Mouse (Mus musculus) forebrain, embryonic 16.5 days (tissue): ENCODE data around the gene Rnf224. TPM values are rescaled to one million over a fixed set of nuclear protein-coding genes. Genes with fewer than 3 reads are reported as not detected.
"Not testable (repeated sequence)": the region's sequence is repeated elsewhere in the genome, so short reads cannot be mapped to it uniquely, and the experiment has no call there.

Experiments
- ATAC-seq: fragments of 200-750 bp; cut with Nextera tagmentation; 2 replicates; pipeline ENCODE4 v1.8.0; 2017; ENCODE audit warnings: mild to moderate bottlenecking, moderate library complexity
- H3K27ac ChIP-seq: fragments of 300-500 bp; sonication (generic); 2 replicates; pipeline ENCODE4 v1.5.1; 2014; ENCODE audit warnings: low read length, control low read depth
- H3K27me3 ChIP-seq: fragments of 300-500 bp; sonication (generic); replicated peaks from 2 replicates; pipeline ENCODE4 v1.6.1; 2014; ENCODE audit warnings: low read length; ENCODE audit not compliant: control insufficient read depth, insufficient read depth
- H3K36me3 ChIP-seq: fragments of 300-500 bp; sonication (generic); 2 replicates; pipeline ENCODE4 v1.6.1; 2014; ENCODE audit not compliant: control insufficient read depth, insufficient read depth
- H3K4me1 ChIP-seq: fragments of 300-500 bp; sonication (generic); replicated peaks from 2 replicates; pipeline ENCODE4 v1.6.1; 2014; ENCODE audit warnings: low read length; ENCODE audit not compliant: control insufficient read depth, insufficient read depth
- H3K4me2 ChIP-seq: fragments of 300-500 bp; sonication (generic); 2 replicates; pipeline ENCODE4 v1.6.1; 2014; ENCODE audit warnings: mild to moderate bottlenecking, low read length, control low read depth
- H3K4me3 ChIP-seq: fragments of 300-500 bp; sonication (generic); replicated peaks from 2 replicates; pipeline ENCODE4 v1.5.1; 2014; ENCODE audit warnings: mild to moderate bottlenecking, low read length, control low read depth
- H3K9ac ChIP-seq: fragments of 300-500 bp; sonication (generic); replicated peaks from 2 replicates; pipeline ENCODE4 v1.6.1; 2014; ENCODE audit warnings: low read depth, low read length, control low read depth
- H3K9me3 ChIP-seq: fragments of 300-500 bp; sonication (generic); 2 replicates; pipeline ENCODE4 v1.6.1; 2016; ENCODE audit warnings: low read length; ENCODE audit not compliant: control insufficient read depth
- WGBS: fragments of 180-500 bp; shearing (Covaris S2); extraction: QIAGEN DNeasy Blood & Tissue Kit; methylation state at CpG from one replicate; pipeline ENCODE4 v1.1.7; 2014; 5-methylcytosine and 5-hydroxymethylcytosine counted together
- polyA plus RNA-seq: library from polyadenylated mRNA; unstranded; fragments of >200 nt; fragmentation: Nextera tagmentation; extraction: Ambion mirVana; gene quantifications from 2 replicates; pipeline ENCODE4 v1.2.1, GENCODE M21; 2015

The Rnf224 gene
- polyA plus RNA-seq, 1 experiment from 2014 or later: not detected

DNA sequence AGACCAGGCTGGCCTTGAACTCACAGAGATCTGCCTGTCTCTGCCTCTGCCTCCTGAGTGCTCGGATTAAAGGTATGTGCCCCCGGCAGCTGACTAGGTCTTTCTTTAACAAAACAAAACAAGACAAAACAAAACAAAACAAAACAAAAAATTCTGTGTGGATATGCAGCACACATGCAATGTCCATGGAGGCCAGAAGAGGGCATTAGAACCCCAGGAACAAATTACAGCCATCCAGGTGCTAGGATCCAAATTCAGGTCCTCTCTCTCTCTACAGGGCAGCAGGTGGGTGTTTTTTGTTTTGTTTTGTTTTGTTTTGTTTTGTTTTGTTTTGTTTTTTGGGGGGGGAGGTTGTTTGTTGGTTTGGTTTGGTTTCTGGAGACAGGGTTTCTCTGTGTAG, 22.3 kb upstream of the Rnf224 start:
- ATAC-seq: no peak

DNA sequence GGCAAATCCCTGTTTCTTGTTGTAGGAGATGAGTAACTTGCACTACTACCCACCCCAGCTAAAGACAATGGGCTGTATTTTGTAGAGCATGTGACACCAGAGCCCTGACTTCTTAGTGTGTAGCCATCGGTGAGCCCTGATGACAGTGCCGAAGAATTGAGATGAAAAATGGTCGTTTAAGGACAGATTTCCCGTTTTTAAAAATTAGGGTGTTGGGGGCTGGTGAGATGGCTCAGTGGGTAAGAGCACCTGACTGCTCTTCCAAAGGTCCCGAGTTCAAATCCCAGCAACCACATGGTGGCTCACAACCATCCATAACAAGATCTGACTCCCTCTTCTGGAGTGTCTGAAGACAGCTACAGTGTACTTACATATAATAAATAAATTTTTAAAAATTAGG, 20.7 kb upstream of the Rnf224 start:
- peaks cover 24% of the 10 kb centered on the region for H3K4me1 ChIP-seq
- H3K9me3 ChIP-seq, H3K36me3 ChIP-seq, H3K27me3 ChIP-seq, H3K4me3 ChIP-seq, H3K4me2 ChIP-seq, H3K9ac ChIP-seq, H3K27ac ChIP-seq, ATAC-seq: not testable (repeated sequence)
- WGBS: 87% methylated on average over 5 of the region's 5 CpGs

More for the DNA sequence above, 22.3 kb upstream of the Rnf224 start:
- no peaks in the 10 kb centered on the region; the same call in 1 of the 2 replicates for H3K27me3 ChIP-seq
- H3K9me3 ChIP-seq: no peaks in the 10 kb centered on the region
- H3K27ac ChIP-seq: no peak overlapping the region
- H3K4me1 ChIP-seq: peaks cover 34% of the 10 kb centered on the region
- WGBS: 50% methylated on average over 2 of the region's 2 CpGs
- no peak overlapping the region for H3K4me3 ChIP-seq
- no peaks in the 10 kb centered on the region for H3K36me3 ChIP-seq
- no peak overlapping the region for H3K4me2 ChIP-seq
- no peak overlapping the region for H3K9ac ChIP-seq

DNA sequence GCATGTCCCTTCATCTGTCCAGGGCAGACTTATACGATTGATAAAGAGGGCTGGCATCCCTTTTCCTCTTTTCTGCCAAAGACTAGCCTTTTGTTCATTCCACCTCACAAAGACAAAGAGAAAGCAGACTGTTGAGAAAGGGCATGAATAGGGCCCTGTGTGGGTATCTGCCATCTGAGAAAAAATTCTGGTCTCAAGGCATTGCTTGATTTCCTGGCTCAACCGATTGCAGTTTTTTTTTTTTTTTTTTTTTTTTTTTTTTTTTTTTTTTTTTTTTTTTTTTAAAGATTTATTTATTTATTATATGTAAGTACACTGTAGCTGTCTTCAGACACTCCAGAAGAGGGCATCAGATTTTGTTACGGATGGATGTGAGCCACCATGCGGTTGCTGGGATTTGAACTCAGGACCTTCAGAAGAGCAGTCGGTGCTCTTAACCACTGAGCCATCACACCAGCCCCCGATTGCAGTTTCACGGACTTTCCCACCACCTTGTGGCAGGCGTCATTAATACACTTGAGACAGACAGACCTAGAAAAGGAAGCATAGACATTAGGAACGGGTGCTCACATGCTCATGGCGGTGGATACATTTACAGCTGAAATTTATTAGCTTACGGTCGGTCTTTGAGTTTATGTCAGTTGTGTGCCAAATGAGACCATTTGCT, 20.0 kb upstream of the Rnf224 start:
- not testable (repeated sequence) for H3K36me3 ChIP-seq, H3K27me3 ChIP-seq, H3K27ac ChIP-seq, ATAC-seq, H3K9me3 ChIP-seq
- peak overlapping the region; percentile 97 for H3K4me3 ChIP-seq
- H3K9ac ChIP-seq: peak overlapping the region; percentile 91
- peak overlapping the region; percentile 95 for H3K4me2 ChIP-seq
- 60% methylated on average over 11 of the region's 12 CpGs for WGBS
- peaks cover 21% of the 10 kb centered on the region for H3K4me1 ChIP-seq

DNA sequence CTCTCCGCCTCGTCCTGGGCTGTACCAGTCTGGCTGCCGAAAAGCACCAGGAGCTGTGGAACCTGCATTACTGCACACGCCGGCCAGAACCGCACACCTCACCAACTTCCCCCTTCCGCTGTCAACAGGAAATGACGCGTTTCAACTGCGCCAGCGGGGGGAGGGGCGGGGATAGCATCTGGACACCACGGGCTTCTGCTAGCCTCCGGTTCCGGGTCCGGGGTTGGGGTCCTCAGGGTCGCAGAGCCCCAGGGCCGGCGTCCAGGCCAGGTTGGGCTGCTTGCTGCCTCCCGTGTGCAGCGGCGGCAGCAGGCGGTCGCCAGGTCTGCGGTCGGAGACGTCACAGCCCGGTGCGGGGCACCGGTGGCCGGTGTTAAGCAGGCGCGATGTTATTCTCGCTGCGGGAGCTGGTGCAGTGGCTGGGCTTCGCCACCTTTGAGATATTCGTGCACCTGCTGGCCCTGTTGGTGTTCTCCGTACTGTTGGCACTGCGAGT, 18.7 kb upstream of the Rnf224 start, which contains the start of gene Tmem203:
Tmem203 (plus strand) TSS at position 156 of the 496 bp plus-strand sequence.
- Histone ChIP-seq H3K9ac (peak within 1 kb of the TSS; percentile 91), H3K36me3 (0 out of 2 replicates have a peak, but pooled peaks cover 3% of the 10 kb centered on the region), H3K4me3 (peak within 1 kb of the TSS; percentile 97), H3K4me1 (peaks cover 21% of the 10 kb centered on the region), H3K9me3 (no peaks in the 10 kb centered on the region), H3K27me3 (no peaks in the 10 kb centered on the region), H3K27ac (peak within 1 kb of the TSS; percentile 81), H3K4me2 (peak within 1 kb of the TSS; percentile 95)
- under 1% methylated on average over 39 of the region's 39 CpGs for WGBS
- peak; percentile 92 for ATAC-seq

DNA sequence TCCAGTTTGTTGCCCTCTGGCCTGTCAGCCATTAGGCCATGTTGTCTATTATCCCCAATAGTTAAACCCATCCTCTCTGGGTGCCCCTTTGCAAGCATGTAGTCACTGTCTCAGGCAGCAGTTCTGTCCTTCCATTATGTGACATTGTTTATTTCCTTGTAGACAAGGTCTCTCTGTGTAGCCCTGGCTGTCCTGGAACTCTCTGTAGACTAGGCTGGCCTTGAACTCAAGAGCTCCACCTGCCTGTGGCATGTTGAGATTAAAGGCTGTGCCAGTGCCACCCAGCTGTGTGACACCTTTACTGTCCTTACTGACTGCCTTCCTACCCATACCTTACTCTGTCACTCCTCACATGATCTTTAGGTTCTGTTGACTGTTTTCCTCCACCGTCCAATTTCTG, 15.7 kb upstream of the Rnf224 start:
- Histone ChIP-seq H3K36me3 (0 out of 2 replicates have a peak, but pooled peaks cover 3% of the 10 kb centered on the region), H3K27ac (no peak overlapping the region), H3K27me3 (no peaks in the 10 kb centered on the region), H3K9ac (no peak overlapping the region), H3K9me3 (no peaks in the 10 kb centered on the region), H3K4me3 (no peak overlapping the region), H3K4me2 (no peak overlapping the region), H3K4me1 (peaks cover 21% of the 10 kb centered on the region)
- 85% methylated on average over 1 of the region's 1 CpGs for WGBS
- no peak for ATAC-seq

DNA sequence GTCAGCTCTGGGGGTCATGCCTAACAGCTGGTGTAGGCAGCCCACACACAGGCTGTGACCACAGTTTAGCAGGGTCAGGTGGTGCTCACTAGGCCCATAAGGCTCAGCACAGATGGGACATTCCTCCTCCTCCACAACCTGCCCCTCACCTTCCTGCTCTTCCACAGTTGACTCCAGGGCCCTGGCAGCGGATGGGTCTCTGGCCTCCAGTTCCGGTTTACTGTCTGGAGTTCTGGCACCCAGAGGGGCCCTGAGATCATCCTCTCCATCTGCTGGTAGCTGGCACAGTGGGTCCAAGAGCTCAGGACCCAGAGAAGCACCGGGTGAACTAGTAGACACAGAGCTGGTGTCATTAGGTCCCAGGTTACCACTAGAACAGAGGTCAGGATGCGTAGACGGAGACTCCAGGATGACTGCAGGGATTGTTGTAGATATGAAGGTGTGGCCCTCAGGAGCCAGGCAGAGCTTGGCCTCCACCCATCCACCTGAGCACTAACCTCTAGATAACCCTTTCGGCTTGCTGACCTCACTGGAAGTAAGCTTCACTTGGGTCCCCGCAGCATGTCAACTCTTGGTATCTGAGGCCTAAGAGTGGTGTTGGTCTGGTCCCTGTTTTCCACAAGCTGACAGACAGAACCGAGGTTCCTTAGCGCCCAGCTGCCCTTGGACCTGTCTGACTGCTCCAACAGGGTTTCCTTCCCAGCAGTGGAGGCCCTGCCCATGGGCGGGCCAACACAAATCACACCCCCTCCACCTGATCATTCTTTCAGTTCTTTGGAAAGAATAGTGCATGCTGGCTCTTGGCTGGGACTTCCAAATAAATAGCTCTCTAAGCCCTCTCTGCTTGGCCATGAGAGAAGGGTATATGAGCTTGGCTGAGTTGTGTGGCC, 9.8 kb upstream of the Rnf224 start, which contains the start of gene AL732309.1:
AL732309.1 (minus strand) TSS at position 681 of the 890 bp plus-strand sequence.
- Histone ChIP-seq H3K9me3 (no peaks in the 10 kb centered on the region), H3K36me3 (0 out of 2 replicates have a peak, but pooled peaks cover under 1% of the 10 kb centered on the region), H3K4me3 (no peak within 1 kb of the TSS), H3K4me1 (peaks cover 17% of the 10 kb centered on the region), H3K9ac (no peak within 1 kb of the TSS), H3K27ac (no peak within 1 kb of the TSS), H3K27me3 (no peaks in the 10 kb centered on the region), H3K4me2 (no peak within 1 kb of the TSS)
- ATAC-seq: no peak
- WGBS: 94% methylated on average over 10 of the region's 10 CpGs

DNA sequence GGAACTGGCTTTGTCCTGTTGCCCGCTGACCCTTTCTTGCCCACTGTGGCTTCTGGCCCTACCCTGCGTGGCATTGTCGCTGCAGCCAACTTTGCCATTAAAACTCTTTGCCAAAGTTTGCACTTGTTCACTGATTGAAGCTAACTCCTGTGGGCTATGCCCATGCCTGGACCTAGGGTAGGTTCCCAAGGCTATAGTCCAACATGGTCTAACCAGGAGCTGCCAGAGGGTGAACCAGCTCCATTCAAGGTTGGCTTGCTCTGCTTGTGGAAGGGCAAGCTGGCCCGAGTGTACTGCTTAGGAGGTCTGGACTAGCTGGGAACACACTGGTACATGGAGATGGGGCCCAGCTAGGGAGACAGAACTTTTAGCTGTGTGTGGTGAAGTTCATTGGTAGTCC, 7.6 kb upstream of the Rnf224 start:
- no peak overlapping the region for H3K9ac ChIP-seq
- H3K27me3 ChIP-seq: no peaks in the 10 kb centered on the region
- WGBS: 89% methylated on average over 4 of the region's 4 CpGs
- H3K4me3 ChIP-seq: no peak overlapping the region
- no peaks in the 10 kb centered on the region for H3K9me3 ChIP-seq
- H3K4me1 ChIP-seq: peaks cover 30% of the 10 kb centered on the region
- no peak for ATAC-seq
- H3K27ac ChIP-seq: no peak overlapping the region
- H3K36me3 ChIP-seq: no peaks in the 10 kb centered on the region
- no peak overlapping the region for H3K4me2 ChIP-seq

DNA sequence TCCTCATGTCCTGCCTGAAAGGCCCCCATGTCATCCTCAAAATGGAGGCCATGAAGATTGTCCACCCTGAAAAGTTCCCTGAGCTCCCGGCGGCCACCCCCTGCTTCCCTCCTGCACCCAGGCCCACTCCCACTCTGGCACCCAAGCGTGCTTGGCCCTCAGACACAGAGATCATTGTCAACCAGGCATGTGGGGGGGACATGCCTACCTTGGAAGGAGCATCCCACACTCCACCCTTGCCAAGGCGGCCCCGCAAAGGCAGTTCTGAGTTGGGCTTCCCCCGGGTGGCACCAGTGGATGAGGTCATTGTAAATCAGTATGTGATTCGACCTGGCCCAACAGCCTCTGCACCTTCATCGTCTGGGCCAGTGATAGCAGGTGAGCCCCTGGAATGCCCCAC, 6.8 kb upstream of the Rnf224 start:
- Histone ChIP-seq H3K4me3 (peak overlapping the region; percentile 71), H3K4me1 (peaks cover 30% of the 10 kb centered on the region), H3K9ac (peak overlapping the region; percentile 73), H3K9me3 (no peaks in the 10 kb centered on the region), H3K36me3 (no peaks in the 10 kb centered on the region), H3K27ac (no peak overlapping the region), H3K4me2 (peak overlapping the region; percentile 67), H3K27me3 (no peaks in the 10 kb centered on the region)
- no peak for ATAC-seq
- 79% methylated on average over 8 of the region's 8 CpGs for WGBS

DNA sequence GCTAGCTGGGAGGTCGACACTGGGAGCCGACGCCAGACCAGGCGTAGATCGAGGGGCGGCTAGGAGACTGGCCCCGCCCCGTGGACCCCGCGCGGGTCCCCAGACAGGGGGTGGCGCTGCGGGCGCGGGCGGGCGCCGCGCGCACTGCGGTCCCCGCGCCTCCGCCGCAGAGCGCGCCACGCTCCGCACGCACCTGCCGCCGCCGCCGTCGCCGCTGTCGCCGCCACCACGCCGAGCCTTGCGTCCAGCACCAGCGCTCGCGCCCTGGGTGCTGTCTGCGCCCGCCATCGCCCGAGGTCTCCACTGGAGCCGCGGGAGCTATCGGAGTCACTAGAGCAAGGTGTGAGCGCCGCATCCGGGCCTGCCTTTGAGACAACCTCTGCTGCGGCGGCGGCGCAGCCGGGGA, 5.5 kb upstream of the Rnf224 start, which contains the start of the genes Rnf208 and Cysrt1:
Rnf208 (plus strand) TSS at position 155 of the 406 bp plus-strand sequence.
Cysrt1 (minus strand) TSS at position 352 of the 406 bp plus-strand sequence.
- Histone ChIP-seq H3K4me3 (peak within 1 kb of the TSS; percentile 71), H3K9ac (peak within 1 kb of the TSS; percentile 73), H3K4me2 (peak within 1 kb of the TSS; percentile 67), H3K4me1 (peaks cover 30% of the 10 kb centered on the region), H3K36me3 (no peaks in the 10 kb centered on the region), H3K27ac (peak within 1 kb of the TSS; percentile 73), H3K27me3 (no peaks in the 10 kb centered on the region), H3K9me3 (no peaks in the 10 kb centered on the region)
- WGBS: 0% methylated on average over 59 of the region's 59 CpGs
- ATAC-seq: peak; percentile 69
